Mouse (Mus musculus) forebrain, postnatal 0 days (tissue): ENCODE results near the gene AL731706.1. TPM values are rescaled to one million over a fixed set of nuclear protein-coding genes. Genes with fewer than 3 reads are reported as not detected.

Source experiments
- ATAC-seq: fragments of 200-750 bp; cut with Nextera tagmentation; 2 replicates; pipeline ENCODE4 v1.8.0; 2017; ENCODE audit warnings: mild to moderate bottlenecking, moderate library complexity
- DNase-seq: peaks from one replicate; pipeline ENCODE4 v3.0.0-alpha.2; 2015
- H3K27ac ChIP-seq: fragments of 300-500 bp; sonication (generic); 2 replicates; pipeline ENCODE4 v1.5.1; 2014; ENCODE audit warnings: low read depth, mild to moderate bottlenecking, antibody characterized with exemption, low read length, moderate library complexity, mixed read lengths
- H3K27me3 ChIP-seq: fragments of 300-500 bp; sonication (generic); 2 replicates; pipeline ENCODE4 v1.6.1; 2014; ENCODE audit warnings: mild to moderate bottlenecking, low read length, mixed read lengths; ENCODE audit not compliant: insufficient read depth
- H3K36me3 ChIP-seq: fragments of 300-500 bp; sonication (generic); 2 replicates; pipeline ENCODE4 v1.6.1; 2014; ENCODE audit warnings: mild to moderate bottlenecking, moderate library complexity; ENCODE audit not compliant: insufficient read depth
- H3K4me1 ChIP-seq: fragments of 300-500 bp; sonication (generic); 2 replicates; pipeline ENCODE4 v1.6.1; 2014; ENCODE audit warnings: antibody characterized with exemption; ENCODE audit not compliant: insufficient read depth
- H3K4me2 ChIP-seq: fragments of 300-500 bp; sonication (generic); 2 replicates; pipeline ENCODE4 v1.6.1; 2014; ENCODE audit warnings: low read depth, mild to moderate bottlenecking, moderate library complexity
- H3K4me3 ChIP-seq: fragments of 300-500 bp; sonication (generic); 2 replicates; pipeline ENCODE4 v1.5.1; 2014; ENCODE audit warnings: low read depth, low read length, mixed read lengths
- H3K9ac ChIP-seq: fragments of 300-500 bp; sonication (generic); 2 replicates; pipeline ENCODE4 v1.6.1; 2014; ENCODE audit warnings: mild to moderate bottlenecking
- H3K9me3 ChIP-seq: fragments of 300-500 bp; sonication (generic); 2 replicates; pipeline ENCODE4 v1.6.1; 2016; ENCODE audit warnings: low read length
- CTCF ChIP-seq: sonication (generic); IDR thresholded peaks from 2 replicates; pipeline ENCODE4 v1.5.1; 2016; ENCODE audit warnings: antibody characterized with exemption, control low read depth, low read depth
- WGBS: fragments of 180-500 bp; shearing (Covaris S2); extraction: QIAGEN DNeasy Blood & Tissue Kit; methylation state at CpG from one replicate; pipeline ENCODE4 v1.1.7; 2014; 5-methylcytosine and 5-hydroxymethylcytosine counted together
- polyA plus RNA-seq: library from polyadenylated mRNA; unstranded; fragments of >200 nt; fragmentation: Nextera tagmentation; extraction: Ambion mirVana; gene quantifications from 2 replicates; pipeline ENCODE4 v1.2.1, GENCODE M21; 2015
- total RNA-seq: library from RNA; depleted of rRNA; stranded (reverse); fragments of >200 nt; gene quantifications from 2 replicates; pipeline ENCODE4 v1.2.3, GENCODE M21; 2014; rRNA removed

The AL731706.1 gene
- total and polyA plus RNA-seq, 2 experiments from 2014 or later, result 4.0 to 17.6 TPM

- Histone ChIP-seq H3K9me3 (no peaks in the 10 kb centered on the region), H3K4me3 (no peak overlapping the region), H3K27ac (no peak overlapping the region), H3K36me3 (no peaks in the 10 kb centered on the region), H3K27me3 (no peaks in the 10 kb centered on the region), H3K4me1 (no peaks in the 10 kb centered on the region), H3K4me2 (no peak overlapping the region), H3K9ac (no peak overlapping the region)
- 72% methylated on average over 3 of the region's 3 CpGs for WGBS
- DNase-seq, result peak; percentile 17
- ATAC-seq, result no peak
- TF ChIP-seq CTCF, result peak; percentile 46; the same call in 1 of the 2 replicates
Observed at GRCm38 (mm10) chr2:136835882-136836281, 55.3 kb downstream of the AL731706.1 start.

DNA sequence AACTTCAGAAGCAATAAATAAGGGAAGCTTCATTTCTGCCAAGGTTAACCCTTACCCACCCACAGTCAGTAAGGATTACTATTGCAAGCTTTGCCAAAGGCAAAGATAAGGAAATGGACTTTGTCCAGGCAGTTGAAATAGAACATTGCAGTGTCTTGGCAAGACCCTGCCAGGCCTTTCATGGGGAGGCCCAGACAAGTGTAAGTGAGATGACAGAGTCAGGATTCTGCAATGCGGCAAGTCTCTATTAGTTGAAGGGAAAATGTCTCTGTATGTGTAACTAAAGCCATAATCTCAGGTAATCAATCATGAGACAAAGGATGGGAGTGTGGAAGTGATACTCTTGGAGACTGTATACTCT lies 56.5 kb downstream of the AL731706.1 start:
- Histone ChIP-seq H3K9ac (no peak overlapping the region), H3K27ac (no peak overlapping the region), H3K27me3 (no peaks in the 10 kb centered on the region), H3K4me2 (no peak overlapping the region), H3K36me3 (no peaks in the 10 kb centered on the region), H3K9me3 (no peaks in the 10 kb centered on the region), H3K4me3 (no peak overlapping the region), H3K4me1 (no peaks in the 10 kb centered on the region)
- DNase-seq, result no peak
- 88% methylated on average over 1 of the region's 1 CpGs for WGBS
- ATAC-seq, result no peak
- no peak for TF ChIP-seq CTCF

DNA sequence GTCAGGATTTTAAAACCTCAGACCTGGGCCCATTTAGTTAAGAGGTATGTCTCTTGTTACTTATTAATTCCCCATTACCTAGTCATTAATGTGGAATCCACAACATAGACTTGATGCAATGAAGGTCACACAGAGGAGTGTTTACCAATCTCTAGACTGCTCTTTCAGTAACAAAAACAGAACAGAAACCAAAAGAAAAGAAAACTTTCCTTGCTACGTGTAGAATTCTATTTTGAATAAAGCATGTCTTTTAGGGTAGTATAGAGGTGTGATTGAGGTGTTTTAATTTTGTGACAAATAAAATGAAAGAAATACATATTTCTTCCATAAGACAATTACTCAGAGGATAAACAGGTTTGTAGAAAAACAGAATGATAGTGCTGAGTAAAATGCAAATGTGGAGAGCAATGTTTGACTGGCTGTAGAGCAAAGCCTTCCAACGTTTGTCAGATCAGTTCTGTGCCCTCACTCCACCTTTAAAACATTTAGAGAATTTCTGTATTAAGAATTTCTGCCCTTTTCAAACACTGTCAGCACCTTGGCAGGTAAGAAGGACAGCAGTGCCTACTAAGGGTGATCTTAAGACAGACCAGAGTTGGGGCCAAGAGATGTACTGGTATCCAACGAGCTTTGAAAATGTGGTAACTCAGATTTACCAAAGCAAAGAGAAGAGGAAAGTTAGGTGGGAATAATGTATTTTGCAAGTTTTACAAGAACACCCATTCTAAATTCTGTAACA lies 57.0 kb downstream of the AL731706.1 start:
- no peak overlapping the region for H3K4me2 ChIP-seq
- H3K27me3 ChIP-seq, result no peaks in the 10 kb centered on the region
- ATAC-seq (no peak), DNase-seq (no peak)
- no peaks in the 10 kb centered on the region for H3K36me3 ChIP-seq
- no peak overlapping the region for H3K9ac ChIP-seq
- 71% methylated on average over 3 of the region's 3 CpGs for WGBS
- no peak for TF ChIP-seq CTCF
- H3K9me3 ChIP-seq, result no peaks in the 10 kb centered on the region
- H3K4me3 ChIP-seq, result no peak overlapping the region
- H3K4me1 ChIP-seq, result no peaks in the 10 kb centered on the region
- H3K27ac ChIP-seq, result no peak overlapping the region

- TF ChIP-seq CTCF, result no peak
- H3K36me3 ChIP-seq, result no peaks in the 10 kb centered on the region
- H3K9me3 ChIP-seq, result no peaks in the 10 kb centered on the region
- no peak overlapping the region for H3K9ac ChIP-seq
- H3K27ac ChIP-seq, result no peak overlapping the region
- H3K4me3 ChIP-seq, result no peak overlapping the region
- DNase-seq, result no peak
- 84% methylated on average over 3 of the region's 3 CpGs for WGBS
- ATAC-seq, result no peak
- no peaks in the 10 kb centered on the region for H3K4me1 ChIP-seq
- no peaks in the 10 kb centered on the region for H3K27me3 ChIP-seq
- H3K4me2 ChIP-seq, result no peak overlapping the region
Observed at GRCm38 (mm10) chr2:136832936-136833335, 58.3 kb downstream of the AL731706.1 start.

Other genes with a start within 250 kb of the AL731706.1 start
- gene Snap25, start 177.9 kb downstream of the AL731706.1 start, total RNA-seq, result 244 and 245 TPM in 2 replicates
- 171 and 278 TPM in 2 replicates for gene Snap25, start 177.9 kb downstream of the AL731706.1 start, polyA plus RNA-seq
- gene AL731706.2, start 5.7 kb downstream of the AL731706.1 start, total RNA-seq, result not detected in 2 replicates
- 8.4 and 16.0 TPM in 2 replicates for gene AL731706.2, start 5.7 kb downstream of the AL731706.1 start, polyA plus RNA-seq
- 8.5 and 13.6 TPM in 2 replicates for gene Slx4ip, start 171 bp downstream of the AL731706.1 start, total RNA-seq
- gene Slx4ip, start 171 bp downstream of the AL731706.1 start, polyA plus RNA-seq, result 5.1 and 8.1 TPM in 2 replicates
- gene Mkks, start within 50 bp of the AL731706.1 start, total RNA-seq, result 11.9 and 14.3 TPM in 2 replicates
- 6.4 and 10.3 TPM in 2 replicates for gene Mkks, start within 50 bp of the AL731706.1 start, polyA plus RNA-seq
- gene Jag1, start 225.3 kb upstream of the AL731706.1 start, total RNA-seq, result 4.9 and 10.3 TPM in 2 replicates
- gene Jag1, start 225.3 kb upstream of the AL731706.1 start, polyA plus RNA-seq, result 2.7 and 4.1 TPM in 2 replicates